In the genomic region with DNA sequence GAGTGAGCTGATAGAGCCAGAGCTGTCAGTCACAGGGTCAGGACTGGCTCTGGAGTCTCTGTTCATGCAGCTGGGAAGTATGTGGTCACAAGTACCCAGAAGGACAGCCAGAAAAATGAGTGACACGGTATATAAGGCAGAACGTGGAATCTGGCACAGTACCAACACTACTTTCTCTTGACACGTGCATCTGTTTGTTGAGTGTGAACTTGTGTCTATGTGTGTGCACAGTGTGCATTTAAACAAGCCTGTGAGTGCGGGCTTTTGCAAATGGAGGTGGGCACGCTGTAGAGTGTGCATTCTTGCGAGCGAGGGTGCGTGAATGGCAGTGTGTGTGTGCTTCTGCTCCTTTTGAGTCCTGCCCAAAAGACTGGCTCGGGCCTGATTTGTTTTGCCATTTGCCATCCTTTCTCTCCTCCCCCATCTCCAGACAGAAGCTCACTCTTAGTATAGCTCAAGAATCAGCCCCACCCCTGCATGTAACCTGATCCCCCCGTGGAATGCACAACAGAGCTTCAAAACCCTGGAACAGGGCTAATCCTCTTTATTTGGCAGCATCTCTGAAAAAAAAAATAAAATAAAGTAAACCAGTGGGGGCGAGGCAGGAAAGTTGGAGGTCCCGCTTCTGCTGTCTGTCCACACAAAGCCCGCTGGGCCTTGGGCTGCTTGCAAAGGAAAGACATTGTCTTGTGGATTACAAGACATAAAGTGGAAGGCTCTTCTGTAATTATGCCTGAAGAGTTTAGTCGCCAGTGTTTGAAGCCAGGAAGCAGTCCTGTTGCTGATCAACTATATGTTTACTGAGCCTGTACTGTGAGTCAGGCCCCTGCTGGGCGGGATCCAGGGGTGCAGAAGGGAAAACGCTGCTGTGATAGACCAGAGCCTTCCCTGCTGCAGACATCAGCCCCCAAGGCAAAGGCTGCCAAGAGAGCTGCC, we compare ENCODE assay signal across 8 mouse cellular contexts. TPM values are rescaled to one million over a fixed set of nuclear protein-coding genes. Genes with fewer than 3 reads are reported as not detected.
A peak's percentile ranks its signal among the peaks of the same experiment; 100 is the strongest.
DNase-seq lines count a peak whose midpoint lies in the region; ATAC-seq and TF ChIP-seq lines count a peak whose summit lies in the region.

No protein-coding gene starts in this region.

- no peak for TF ChIP-seq CTCF in kidney, adult 2 months (conservative IDR thresholded peaks at IDR 0.05; ENCODE audit: insufficient read depth, insufficient read length, low read depth, low read length)

- no peaks in the 10 kb centered on the region for H3K36me3 ChIP-seq in kidney, embryonic 14.5 days (ENCODE audit: control insufficient read depth, insufficient read depth, low read length)
- H3K36me3 ChIP-seq in kidney, adult 2 months (ENCODE audit: control insufficient read depth, insufficient read depth, low read length): no peaks in the 10 kb centered on the region

- peak overlapping the region; percentile 79 for H3K27ac ChIP-seq in kidney, embryonic 14.5 days (ENCODE audit: low read depth, low read length)
- no peak overlapping the region for H3K27ac ChIP-seq in kidney, adult 2 months (ENCODE audit: insufficient read depth, low read depth, low read length)

- DNase-seq in kidney, adult 2 months: no peak
- DNase-seq in WW6 (ENCODE audit: low read depth, low spot score): peak; percentile 74
- peak; percentile 79 for DNase-seq in forelimb bud, embryonic 11.5 days (ENCODE audit: low read depth, low spot score)
- peak; percentile 50 to 75 for DNase-seq in lung, postnatal 4 days
- no peak for DNase-seq in cerebellum, postnatal 4 days (ENCODE audit: low spot score in 2 of 2)
- no peak for DNase-seq in layer of hippocampus, postnatal 36 days

- ATAC-seq in kidney, embryonic 14.5 days (ENCODE audit: low FRiP score, low TSS enrichment): peak; percentile 93
- no peak for ATAC-seq in erythroid progenitor cell, adult 5-6 weeks (replicated peaks; ENCODE audit: low FRiP score, poor library complexity, severe bottlenecking)

- H3K9ac ChIP-seq in kidney, embryonic 14.5 days (ENCODE audit: low read depth, low read length): no peak overlapping the region

- peaks cover 26% of the 10 kb centered on the region for H3K4me1 ChIP-seq in kidney, embryonic 14.5 days (ENCODE audit: control insufficient read depth, insufficient read depth, low read length)
- no peaks in the 10 kb centered on the region for H3K4me1 ChIP-seq in kidney, adult 2 months (ENCODE audit: control insufficient read depth, insufficient read depth, low read length)

- 3% methylated on average over 16 of the region's 16 CpGs for WGBS in kidney, embryonic 14.5 days
- 42% methylated on average over 16 of the region's 16 CpGs for WGBS in kidney, adult 2 months

- no peak for TF ChIP-seq POLR2A in kidney, adult 2 months (IDR thresholded peaks at IDR 0.05; ENCODE audit: low read depth, low read length)

- no peaks in the 10 kb centered on the region for H3K27me3 ChIP-seq in kidney, embryonic 14.5 days (ENCODE audit: control insufficient read depth, insufficient read depth, low read length)
- no peaks in the 10 kb centered on the region for H3K27me3 ChIP-seq in kidney, adult 2 months (replicated peaks; ENCODE audit: control insufficient read depth, insufficient read depth, low read length)

- peak overlapping the region; percentile 13 for H3K4me2 ChIP-seq in kidney, embryonic 14.5 days (replicated peaks; ENCODE audit: low read depth, low read length)

- H3K4me3 ChIP-seq in kidney, embryonic 14.5 days (ENCODE audit: low read length): no peak overlapping the region
- H3K4me3 ChIP-seq in kidney, adult 2 months (ENCODE audit: insufficient read depth, low read depth, low read length): no peak overlapping the region

- H3K9me3 ChIP-seq in kidney, embryonic 14.5 days (ENCODE audit: control insufficient read depth, low read length): no peaks in the 10 kb centered on the region

RNA-seq across cellular contexts. Expression of gene Tns3, which starts 28.5 kb away (rescaled TPM):
- polyA plus RNA-seq in kidney, embryonic 14.5 days (2014; fragmentation: Nextera tagmentation; extraction: Ambion mirVana): 12.5 and 20.3 TPM in 2 replicates
- 63.7 and 70.5 TPM in 2 replicates for polyA plus RNA-seq in kidney, adult 2 months (2012; rRNA removed)
- 6.1 and 6.3 TPM in 2 replicates for total RNA-seq in erythroid progenitor cell, adult 5-6 weeks (2015; ENCODE audit: low replicate concordance)
- total RNA-seq in erythroid progenitor cell, adult 5-6 weeks (2017; ENCODE audit: low replicate concordance): 1.7 and 5.1 TPM in 2 replicates
- 10 to 100 TPM; 43.4 to 59.0 TPM for total RNA-seq in layer of hippocampus, postnatal 36 days (2021)

Comparison
In these comparisons a context has a peak if more than half of its experiments do, and no peak if none do; other contexts are left out.
1. DNase-seq: peak in WW6 (single experiment), forelimb bud, embryonic 11.5 days (single experiment) and lung, postnatal 4 days (2 of 2); none in kidney, adult 2 months (single experiment), cerebellum, postnatal 4 days (0 of 2) and layer of hippocampus, postnatal 36 days (0 of 2).
2. RNA of gene Tns3, which starts 28.5 kb away (total RNA-seq): 43.4 to 59.0 TPM in layer of hippocampus, postnatal 36 days; 1.7 to 6.3 TPM in erythroid progenitor cell, adult 5-6 weeks; every median in the first group is over 4 times any median in the second.